Mouse (Mus musculus): ENCODE measurements at regions not wholly inside any gene's neighbourhood (a gene's known extent, or its start where the extent isn't known, plus 50 kb on each side); places are given as distances from the start of the nearest gene placed in this dataset.

GRCm38 (mm10) chr6:35458250-35458649 lies 81.4 kb downstream of the Mtpn start:
- Histone ChIP-seq H3K4me2 (replicated peaks; ENCODE audit: low read depth, low read length) (no peak overlapping the region), H3K27me3 (ENCODE audit: control insufficient read depth, insufficient read depth, low read length) (no peaks in the 10 kb centered on the region), H3K4me1 (ENCODE audit: control insufficient read depth, insufficient read depth, low read length) (no peaks in the 10 kb centered on the region), H3K4me3 (ENCODE audit: low read length) (no peak overlapping the region), H3K27ac (ENCODE audit: low read depth, low read length) (no peak overlapping the region), H3K9me3 (ENCODE audit: control insufficient read depth, low read length) (no peaks in the 10 kb centered on the region), H3K36me3 (ENCODE audit: control insufficient read depth, insufficient read depth, low read length) (no peaks in the 10 kb centered on the region), H3K9ac (ENCODE audit: low read depth, low read length) (no peak overlapping the region)
- ATAC-seq (ENCODE audit: low FRiP score, low TSS enrichment), result no peak
- 91% methylated on average over 2 of the region's 2 CpGs for WGBS

- WGBS, result 81% methylated on average over 1 of the region's 1 CpGs
- no peaks in the 10 kb centered on the region for H3K9me3 ChIP-seq (ENCODE audit: control insufficient read depth, low read length)
- no peak overlapping the region for H3K27ac ChIP-seq (ENCODE audit: low read depth, low read length)
- H3K36me3 ChIP-seq (ENCODE audit: control insufficient read depth, insufficient read depth, low read length), result no peaks in the 10 kb centered on the region
- no peak for ATAC-seq (ENCODE audit: low FRiP score, low TSS enrichment)
- H3K4me1 ChIP-seq (ENCODE audit: control insufficient read depth, insufficient read depth, low read length), result no peaks in the 10 kb centered on the region
- no peak overlapping the region for H3K9ac ChIP-seq (ENCODE audit: low read depth, low read length)
- no peak overlapping the region for H3K4me3 ChIP-seq (ENCODE audit: low read length)
- H3K4me2 ChIP-seq (replicated peaks; ENCODE audit: low read depth, low read length), result no peak overlapping the region
- H3K27me3 ChIP-seq (ENCODE audit: control insufficient read depth, insufficient read depth, low read length), result no peaks in the 10 kb centered on the region
Observed at GRCm38 (mm10) chr6:35445007-35445406, 94.7 kb downstream of the Mtpn start.

- Histone ChIP-seq H3K4me1 (ENCODE audit: control insufficient read depth, insufficient read depth, low read length) (no peaks in the 10 kb centered on the region), H3K9me3 (ENCODE audit: control insufficient read depth, low read length) (no peaks in the 10 kb centered on the region), H3K36me3 (ENCODE audit: control insufficient read depth, insufficient read depth, low read length) (no peaks in the 10 kb centered on the region), H3K27ac (ENCODE audit: low read depth, low read length) (no peak overlapping the region), H3K27me3 (ENCODE audit: control insufficient read depth, insufficient read depth, low read length) (no peaks in the 10 kb centered on the region), H3K9ac (ENCODE audit: low read depth, low read length) (no peak overlapping the region), H3K4me2 (replicated peaks; ENCODE audit: low read depth, low read length) (no peak overlapping the region), H3K4me3 (ENCODE audit: low read length) (no peak overlapping the region)
- ATAC-seq (ENCODE audit: low FRiP score, low TSS enrichment), result no peak
- WGBS, result 85% methylated on average over 3 of the region's 3 CpGs
Observed at GRCm38 (mm10) chr6:35426301-35426700, 100.4 kb upstream of the Fam180a start.

GRCm38 (mm10) chr6:35424521-35424920 lies 98.6 kb upstream of the Fam180a start:
- no peaks in the 10 kb centered on the region for H3K9me3 ChIP-seq (ENCODE audit: control insufficient read depth, low read length)
- H3K9ac ChIP-seq (ENCODE audit: low read depth, low read length), result no peak overlapping the region
- 87% methylated on average over 2 of the region's 2 CpGs for WGBS
- H3K36me3 ChIP-seq (ENCODE audit: control insufficient read depth, insufficient read depth, low read length), result no peaks in the 10 kb centered on the region
- H3K27ac ChIP-seq (ENCODE audit: low read depth, low read length), result no peak overlapping the region
- H3K4me3 ChIP-seq (ENCODE audit: low read length), result no peak overlapping the region
- no peaks in the 10 kb centered on the region for H3K4me1 ChIP-seq (ENCODE audit: control insufficient read depth, insufficient read depth, low read length)
- ATAC-seq (ENCODE audit: low FRiP score, low TSS enrichment), result no peak
- H3K4me2 ChIP-seq (replicated peaks; ENCODE audit: low read depth, low read length), result no peak overlapping the region
- H3K27me3 ChIP-seq (ENCODE audit: control insufficient read depth, insufficient read depth, low read length), result no peaks in the 10 kb centered on the region

GRCm38 (mm10) chr6:35420924-35421323 lies 95.0 kb upstream of the Fam180a start:
- H3K4me3 ChIP-seq (ENCODE audit: low read length), result no peak overlapping the region
- no peaks in the 10 kb centered on the region for H3K4me1 ChIP-seq (ENCODE audit: control insufficient read depth, insufficient read depth, low read length)
- no peak for ATAC-seq (ENCODE audit: low FRiP score, low TSS enrichment)
- no peaks in the 10 kb centered on the region for H3K36me3 ChIP-seq (ENCODE audit: control insufficient read depth, insufficient read depth, low read length)
- H3K4me2 ChIP-seq (replicated peaks; ENCODE audit: low read depth, low read length), result no peak overlapping the region
- WGBS, result 85% methylated on average over 7 of the region's 7 CpGs
- H3K9me3 ChIP-seq (ENCODE audit: control insufficient read depth, low read length), result no peaks in the 10 kb centered on the region
- no peak overlapping the region for H3K27ac ChIP-seq (ENCODE audit: low read depth, low read length)
- H3K27me3 ChIP-seq (ENCODE audit: control insufficient read depth, insufficient read depth, low read length), result no peaks in the 10 kb centered on the region
- no peak overlapping the region for H3K9ac ChIP-seq (ENCODE audit: low read depth, low read length)

GRCm38 (mm10) chr6:35405044-35405443 lies 79.1 kb upstream of the Fam180a start:
- ATAC-seq (ENCODE audit: low FRiP score, low TSS enrichment), result no peak
- no peaks in the 10 kb centered on the region for H3K27me3 ChIP-seq (ENCODE audit: control insufficient read depth, insufficient read depth, low read length)
- no peak overlapping the region for H3K27ac ChIP-seq (ENCODE audit: low read depth, low read length)
- no peak overlapping the region for H3K9ac ChIP-seq (ENCODE audit: low read depth, low read length)
- no peaks in the 10 kb centered on the region for H3K9me3 ChIP-seq (ENCODE audit: control insufficient read depth, low read length)
- no peaks in the 10 kb centered on the region for H3K4me1 ChIP-seq (ENCODE audit: control insufficient read depth, insufficient read depth, low read length)
- H3K4me3 ChIP-seq (ENCODE audit: low read length), result no peak overlapping the region
- H3K36me3 ChIP-seq (ENCODE audit: control insufficient read depth, insufficient read depth, low read length), result no peaks in the 10 kb centered on the region
- WGBS, result 55% methylated on average over 9 of the region's 9 CpGs
- H3K4me2 ChIP-seq (replicated peaks; ENCODE audit: low read depth, low read length), result no peak overlapping the region

GRCm38 (mm10) chr6:35403341-35403910 lies 77.5 kb upstream of the Fam180a start:
- no peak overlapping the region for H3K9ac ChIP-seq (ENCODE audit: low read depth, low read length)
- no peaks in the 10 kb centered on the region for H3K4me1 ChIP-seq (ENCODE audit: control insufficient read depth, insufficient read depth, low read length)
- no peaks in the 10 kb centered on the region for H3K27me3 ChIP-seq (ENCODE audit: control insufficient read depth, insufficient read depth, low read length)
- no peaks in the 10 kb centered on the region for H3K36me3 ChIP-seq (ENCODE audit: control insufficient read depth, insufficient read depth, low read length)
- no peak overlapping the region for H3K4me2 ChIP-seq (replicated peaks; ENCODE audit: low read depth, low read length)
- no peaks in the 10 kb centered on the region for H3K9me3 ChIP-seq (ENCODE audit: control insufficient read depth, low read length)
- no peak overlapping the region for H3K27ac ChIP-seq (ENCODE audit: low read depth, low read length)
- ATAC-seq (ENCODE audit: low FRiP score, low TSS enrichment), result no peak
- H3K4me3 ChIP-seq (ENCODE audit: low read length), result no peak overlapping the region
- 76% methylated on average over 5 of the region's 5 CpGs for WGBS

- H3K27ac ChIP-seq (ENCODE audit: low read depth, low read length), result no peak overlapping the region
- no peaks in the 10 kb centered on the region for H3K4me1 ChIP-seq (ENCODE audit: control insufficient read depth, insufficient read depth, low read length)
- H3K9me3 ChIP-seq (ENCODE audit: control insufficient read depth, low read length), result 0 out of 2 replicates have a peak, but pooled peaks cover 2% of the 10 kb centered on the region
- no peaks in the 10 kb centered on the region for H3K27me3 ChIP-seq (ENCODE audit: control insufficient read depth, insufficient read depth, low read length)
- no peak overlapping the region for H3K4me2 ChIP-seq (replicated peaks; ENCODE audit: low read depth, low read length)
- no peak overlapping the region for H3K9ac ChIP-seq (ENCODE audit: low read depth, low read length)
- 98% methylated on average over 7 of the region's 9 CpGs for WGBS
- no peaks in the 10 kb centered on the region for H3K36me3 ChIP-seq (ENCODE audit: control insufficient read depth, insufficient read depth, low read length)
- ATAC-seq (ENCODE audit: low FRiP score, low TSS enrichment), result no peak
- no peak overlapping the region for H3K4me3 ChIP-seq (ENCODE audit: low read length)
Observed at GRCm38 (mm10) chr6:35395726-35396125, 69.8 kb upstream of the Fam180a start.

- Histone ChIP-seq H3K36me3 (ENCODE audit: control insufficient read depth, insufficient read depth, low read length) (no peaks in the 10 kb centered on the region), H3K4me2 (replicated peaks; ENCODE audit: low read depth, low read length) (no peak overlapping the region), H3K4me1 (ENCODE audit: control insufficient read depth, insufficient read depth, low read length) (no peaks in the 10 kb centered on the region), H3K9ac (ENCODE audit: low read depth, low read length) (no peak overlapping the region), H3K4me3 (ENCODE audit: low read length) (no peak overlapping the region), H3K9me3 (ENCODE audit: control insufficient read depth, low read length) (no peaks in the 10 kb centered on the region), H3K27me3 (ENCODE audit: control insufficient read depth, insufficient read depth, low read length) (no peaks in the 10 kb centered on the region), H3K27ac (ENCODE audit: low read depth, low read length) (no peak overlapping the region)
- WGBS, result 39% methylated on average over 3 of the region's 3 CpGs
- no peak for ATAC-seq (ENCODE audit: low FRiP score, low TSS enrichment)
Observed at GRCm38 (mm10) chr6:35388827-35389226, 62.9 kb upstream of the Fam180a start.
